Mouse (Mus musculus) heart, postnatal 36 days (tissue): ENCODE data around the gene Elovl3. TPM values are rescaled to one million over a fixed set of nuclear protein-coding genes. Genes with fewer than 3 reads are reported as not detected.
"Not testable (repeated sequence)": the region's sequence is repeated elsewhere in the genome, so short reads cannot be mapped to it uniquely, and the experiment has no call there.

Experiments used
- DNase-seq, 2 experiments: peaks; one replicate each; pipeline ENCODE4 v3.0.0; 2021 to 2022
- intact Hi-C: fragments of 180-260 bp; cut with DNase I; formaldehyde crosslinking; loops from one replicate; pipeline ENCODE4 v1.15.1; 2025
- total RNA-seq, 2 experiments: library from RNA; stranded (reverse); gene quantifications; 2 replicates each; pipeline ENCODE4 v1.2.3; 2021

The Elovl3 gene
- total RNA-seq, 2 experiments from 2014 or later, result 0.69 TPM; not detected in 1

DNA sequence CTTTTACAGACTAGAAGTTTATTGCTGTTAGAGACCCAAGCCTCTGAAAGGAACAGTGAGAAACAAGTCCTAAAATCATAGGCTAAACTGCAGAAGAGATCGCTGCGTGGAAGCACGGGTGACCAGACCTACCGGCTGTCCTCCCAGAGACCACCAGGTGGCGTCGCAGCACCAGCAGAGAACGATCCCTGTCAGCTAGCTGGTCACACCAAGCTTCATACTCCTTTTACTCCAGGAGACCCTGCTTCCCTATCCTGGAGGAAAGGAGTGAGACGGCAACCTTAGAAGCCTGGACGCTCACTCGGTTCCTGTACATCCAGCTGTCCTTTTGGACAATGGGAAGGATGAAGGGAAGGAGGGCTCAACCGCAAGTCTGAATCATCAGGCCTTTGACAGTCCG lies 3.6 kb downstream of the Elovl3 start:
- intact Hi-C loops, result loop anchor here (1.0 to 2.0 kb wide), 3 partner anchors 46 to 174 kb away; no protein-coding TSS in a partner anchor
- peak; percentile 88 to 94 for DNase-seq

DNA sequence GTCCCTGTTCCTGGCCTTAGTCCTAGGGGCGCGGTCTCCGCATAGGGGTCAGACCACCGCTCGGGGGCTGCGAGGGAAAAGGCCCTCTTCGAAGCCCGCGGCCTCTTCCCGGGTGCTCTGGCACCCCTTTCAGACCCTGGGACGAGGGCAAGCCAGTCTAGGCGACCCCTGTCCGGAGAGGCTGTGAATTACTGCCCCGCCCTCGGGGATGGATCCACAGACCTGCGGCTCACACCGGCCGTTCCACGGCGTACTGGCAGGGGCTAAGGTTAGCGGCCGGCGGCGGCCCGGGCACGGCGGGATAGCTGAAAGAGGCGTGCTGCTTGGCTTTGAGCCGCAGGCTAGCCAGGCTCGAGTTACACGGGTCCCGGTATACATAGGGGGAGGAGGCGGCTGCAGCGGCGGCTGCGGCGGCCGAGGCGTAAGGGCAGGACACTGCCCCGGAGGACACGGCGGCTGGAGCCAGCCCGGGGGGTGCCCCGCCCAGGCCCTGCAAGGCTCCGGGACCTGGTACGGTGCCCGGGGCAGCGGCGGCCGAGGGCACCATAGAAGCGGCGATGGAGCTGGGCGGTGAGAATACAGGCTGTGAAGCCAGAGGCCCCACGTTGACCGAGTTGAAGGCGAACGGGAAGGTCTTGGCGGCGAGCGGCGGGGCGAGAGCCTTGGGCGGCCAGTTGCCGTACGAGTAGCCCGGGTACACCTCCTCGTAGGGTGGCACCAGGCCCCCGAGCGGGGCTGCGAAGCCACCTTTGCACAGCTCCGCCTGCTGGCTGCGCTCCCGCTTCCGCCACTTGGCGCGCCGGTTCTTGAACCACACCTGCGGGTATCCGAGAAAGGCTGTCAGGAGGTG lies 4.3 kb downstream of the Elovl3 start:
- intact Hi-C loops, result loop anchor here (1.0 to 2.0 kb wide), 4 partner anchors 17 to 173 kb away; partner anchors contain the start of gene Gbf1
- peak; percentile 49 to 64 for DNase-seq

DNA sequence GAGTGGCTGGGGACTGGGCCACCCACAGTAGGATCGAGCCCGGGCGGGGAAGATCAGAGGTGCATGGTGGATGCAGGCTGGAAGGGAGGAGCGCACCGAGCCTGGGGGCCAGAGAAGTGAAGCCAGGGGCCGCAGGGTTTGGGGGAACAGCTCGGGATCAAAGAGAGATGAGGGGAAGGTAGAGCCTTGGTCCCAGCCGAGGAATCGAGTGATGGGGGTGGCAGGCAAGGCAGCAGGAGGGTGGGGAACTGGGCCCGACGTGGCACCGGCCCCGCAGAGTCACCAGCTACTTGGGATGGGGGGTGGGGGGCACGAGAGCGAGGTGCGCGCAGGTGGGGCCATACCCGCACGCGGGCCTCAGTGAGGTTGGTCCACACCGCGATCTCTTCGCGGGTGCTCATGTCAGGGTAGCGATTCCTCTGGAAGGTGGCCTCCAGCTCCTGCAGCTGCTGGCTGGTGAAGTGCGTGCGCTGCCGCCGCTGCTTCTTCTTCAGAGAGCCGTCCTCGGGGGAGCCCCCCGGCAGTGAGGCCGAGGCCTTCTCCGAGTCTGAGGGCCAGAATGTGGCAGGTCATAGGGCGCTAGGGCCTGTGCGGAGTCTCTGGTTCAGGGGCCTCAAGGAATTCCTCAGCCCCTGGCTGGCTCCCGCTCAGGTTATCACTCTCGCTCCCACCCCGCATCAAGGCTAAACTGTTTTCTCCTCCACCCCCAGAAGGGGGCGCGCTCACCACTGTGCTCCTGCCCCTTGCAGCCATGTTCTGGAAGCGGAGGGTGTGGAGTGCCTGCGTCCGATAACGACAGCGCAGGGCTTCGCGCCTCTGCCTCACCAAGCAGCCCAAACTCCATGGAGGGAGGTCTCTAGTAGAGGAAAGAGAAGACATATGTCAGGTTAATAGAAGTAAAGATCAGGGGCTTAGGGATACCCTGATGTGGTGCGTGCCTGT lies 5.2 kb downstream of the Elovl3 start:
- intact Hi-C loops, result loop anchor here (2.0 kb wide), 1 partner anchor 16 kb away; the partner anchor contains the start of gene Gbf1
- peak; percentile 77 to 79 for DNase-seq

DNA sequence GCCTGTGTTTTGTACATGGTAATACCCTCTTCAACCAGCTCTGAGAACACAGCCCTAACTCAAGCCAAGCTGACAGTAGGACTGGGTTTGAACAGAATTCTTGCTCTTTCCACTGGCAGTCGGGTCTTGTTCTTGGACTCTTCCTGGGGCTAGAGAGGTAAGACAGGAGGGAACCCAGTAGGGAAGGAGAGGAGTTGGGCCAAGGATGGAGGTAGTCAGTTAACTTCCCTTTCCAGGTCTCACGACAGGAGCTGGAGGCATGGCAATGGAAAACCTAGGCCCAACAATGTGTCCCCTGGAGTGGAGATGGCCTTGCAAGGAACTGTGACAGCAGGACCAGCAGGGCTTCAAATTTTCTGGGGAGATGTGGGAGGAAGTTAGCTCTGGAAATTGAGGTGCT lies 8.6 kb downstream of the Elovl3 start:
- no peak for DNase-seq
- intact Hi-C loops, result no loop called here

DNA sequence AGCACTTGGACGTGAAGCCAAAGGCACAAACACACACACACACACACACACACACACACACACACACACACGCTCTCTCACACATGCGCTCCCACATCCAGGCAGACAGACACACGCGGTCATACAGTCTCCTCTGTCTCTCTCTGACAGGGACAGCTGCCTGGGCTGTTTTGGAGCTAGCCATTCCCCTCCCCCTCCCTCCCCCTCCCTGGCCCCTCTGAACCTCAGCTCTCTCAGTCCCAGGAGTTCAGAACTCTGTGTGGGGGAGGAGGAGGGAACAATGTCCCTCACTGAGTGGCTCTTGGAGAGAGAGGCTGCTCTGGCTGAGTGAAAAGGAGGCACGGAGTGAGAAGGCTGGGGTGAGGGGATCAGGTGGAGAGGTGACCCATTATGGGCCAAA lies 9.4 kb downstream of the Elovl3 start:
- intact Hi-C loops, result no loop called here
- no peak for DNase-seq

DNA sequence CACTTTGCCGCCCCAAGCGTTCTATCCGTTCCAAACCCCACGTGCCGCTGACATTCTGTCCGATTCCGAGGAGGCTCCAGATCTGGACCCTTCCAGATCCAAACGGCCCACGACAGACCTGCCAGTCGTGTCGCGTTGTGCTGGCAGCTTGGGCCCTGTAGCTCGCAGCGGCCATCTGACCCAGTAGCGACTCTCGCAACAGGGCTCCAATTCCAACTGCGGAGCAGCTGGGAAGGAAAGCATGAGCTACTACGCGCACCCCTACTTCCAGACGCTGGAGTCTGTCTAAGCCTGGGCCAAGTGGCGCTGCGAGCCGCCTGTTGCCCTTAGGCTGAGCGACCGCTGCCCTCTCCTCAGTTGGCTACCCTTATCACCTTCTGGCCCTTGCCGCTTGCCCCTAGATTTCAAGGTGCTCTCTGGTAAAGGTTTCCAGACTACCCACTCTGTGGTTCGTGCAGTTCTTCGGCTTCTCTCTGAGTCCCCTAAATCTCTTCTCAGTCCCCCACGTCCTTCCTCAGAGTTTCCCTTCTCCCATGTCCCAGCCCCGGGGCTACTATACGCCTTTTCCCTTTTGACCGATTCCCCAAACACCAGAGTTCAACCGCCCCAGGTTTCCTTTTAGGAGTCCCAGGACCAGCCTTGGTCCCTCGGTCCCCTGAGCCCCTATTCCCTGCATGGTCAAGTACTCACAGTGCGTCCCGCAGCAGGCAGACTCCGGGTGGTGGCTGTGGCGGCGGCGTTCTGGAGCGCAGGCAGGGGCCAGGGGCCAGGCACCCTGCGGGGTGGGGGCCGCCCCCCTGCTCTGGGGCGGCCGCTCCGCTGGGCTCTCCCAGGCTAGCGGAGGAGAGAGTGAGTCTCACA lies 16.0 kb downstream of the Elovl3 start, which contains the start of gene Pitx3:
Gene Pitx3, minus strand, starts transcription at position 816 of the 861 bp plus-strand sequence.
- intact Hi-C loops, result no loop called here
- peak; percentile 21 to 37 for DNase-seq

DNA sequence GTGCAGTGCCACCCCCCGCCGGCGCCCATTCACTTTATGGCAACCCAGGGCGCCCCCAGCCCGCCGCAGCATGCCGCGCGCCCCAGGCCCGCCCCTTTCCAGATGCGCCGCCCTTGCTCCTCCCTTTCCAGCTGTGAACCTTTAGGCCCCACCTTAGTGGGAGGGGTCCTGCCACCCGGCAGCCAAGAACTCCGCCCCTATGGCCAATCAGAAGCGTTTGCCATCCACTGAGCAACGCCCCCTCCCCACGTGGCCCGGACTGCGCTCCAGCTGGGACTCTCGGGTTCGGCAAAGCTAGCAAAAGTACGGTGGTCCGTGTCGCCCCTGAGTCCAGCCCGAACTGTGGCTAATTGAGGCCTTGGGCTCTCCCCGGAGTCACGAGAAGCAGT lies 16.7 kb downstream of the Elovl3 start:
- DNase-seq, result peak; percentile 80 to 82

DNA sequence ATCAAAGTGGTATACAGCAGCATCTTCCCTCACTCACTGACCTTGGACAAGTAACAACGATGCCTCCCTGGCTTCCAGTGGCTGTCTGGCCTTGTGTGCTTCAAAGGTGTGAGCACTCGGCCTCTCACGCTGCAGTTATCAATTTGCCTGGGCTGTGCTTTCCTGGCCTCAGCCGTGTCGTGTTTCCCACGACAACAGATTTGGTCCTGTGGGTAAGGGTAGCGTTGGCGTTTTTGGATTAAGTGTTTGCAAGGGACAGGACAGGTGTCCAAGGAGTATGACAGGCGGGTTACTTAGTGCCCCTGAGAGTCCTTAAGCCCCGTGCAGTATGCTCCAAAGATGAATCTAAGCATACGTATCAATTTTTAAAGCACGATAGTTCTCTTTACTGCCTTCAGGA lies 17.4 kb downstream of the Elovl3 start:
- intact Hi-C loops, result no loop called here

More for the DNA sequence above, 16.7 kb downstream of the Elovl3 start:
- intact Hi-C loops, result no loop called here

DNA sequence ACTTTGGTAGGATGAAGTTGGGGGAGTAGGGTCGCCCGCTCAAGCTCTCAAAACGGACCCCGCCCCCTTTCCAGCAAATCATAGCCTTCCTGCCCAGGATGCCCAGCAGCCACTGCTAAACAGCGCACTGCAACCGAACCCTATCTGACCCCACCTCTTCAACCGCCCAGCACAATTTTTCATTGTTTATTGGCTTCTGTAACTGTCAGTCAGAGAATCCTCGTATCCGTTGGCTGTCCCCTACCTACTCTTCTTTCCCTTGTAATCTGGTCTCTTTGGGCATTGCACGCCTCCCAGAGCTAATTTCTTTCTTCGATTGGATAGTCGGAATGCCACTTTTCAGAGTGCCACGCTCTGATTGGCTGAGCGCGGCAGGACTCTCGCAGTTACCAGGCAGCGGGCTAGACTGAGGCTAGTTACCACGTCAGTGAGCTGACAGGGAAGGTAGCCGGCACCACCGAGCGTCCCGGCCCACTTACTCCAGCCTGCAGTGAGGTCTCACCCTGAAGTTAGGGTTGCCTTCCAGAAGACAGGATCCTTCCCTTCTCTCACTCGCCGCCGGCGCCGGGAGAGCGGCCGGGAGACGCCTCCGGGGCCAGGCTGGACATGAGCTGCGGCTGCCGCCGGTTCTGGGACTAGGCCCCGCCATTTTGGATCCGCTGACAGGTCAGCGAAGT lies 20.6 kb downstream of the Elovl3 start, which contains the start of gene Gbf1:
Gene Gbf1, plus strand, starts transcription at position 383 of the 677 bp plus-strand sequence.
- intact Hi-C loops, result loop anchor here (2.0 kb wide), 1 partner anchor 15 kb away; no protein-coding TSS in a partner anchor
- peak; percentile 91 to 93 for DNase-seq

More for the DNA sequence above, 17.4 kb downstream of the Elovl3 start:
- no peak for DNase-seq

DNA sequence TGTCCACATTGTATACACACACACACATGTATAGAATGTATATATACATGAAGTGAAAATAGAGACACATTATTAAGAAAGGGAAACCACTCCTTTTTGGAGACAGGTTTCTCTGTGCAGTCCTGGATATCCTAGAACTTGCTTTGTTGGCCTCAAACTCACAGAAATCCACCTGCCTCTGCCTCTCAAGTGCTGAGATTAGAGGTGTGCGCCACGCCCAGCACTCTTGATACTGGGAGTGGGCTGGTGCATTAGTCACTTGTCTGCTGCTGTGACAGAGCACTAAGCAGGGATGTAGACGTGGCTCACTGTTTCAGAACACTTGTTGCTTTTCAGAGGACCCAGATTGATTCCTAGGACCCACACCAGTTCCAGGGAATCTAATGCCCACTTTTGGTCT lies 34.3 kb downstream of the Elovl3 start:
- DNase-seq, result no peak
- intact Hi-C loops, result no loop called here

DNA sequence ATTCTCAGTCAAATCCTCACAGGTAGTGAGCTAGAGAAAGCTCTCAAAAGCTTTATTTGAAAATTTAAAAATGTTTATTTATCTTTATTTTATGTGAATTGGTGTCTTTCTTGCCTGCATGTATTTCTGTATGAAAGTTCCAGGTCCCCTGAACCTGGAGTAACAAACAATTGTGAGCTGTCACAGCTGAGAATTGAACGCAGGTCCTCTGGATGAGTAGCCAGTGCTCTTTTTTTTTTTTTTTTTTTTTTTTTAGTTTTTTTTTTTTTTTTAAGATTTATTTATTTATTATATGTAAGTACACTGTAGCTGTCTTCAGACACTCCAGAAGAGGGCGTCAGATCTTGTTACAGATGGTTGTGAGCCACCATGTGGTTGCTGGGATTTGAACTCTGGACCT lies 35.5 kb downstream of the Elovl3 start:
- DNase-seq, intact Hi-C loops: not testable (repeated sequence)

DNA sequence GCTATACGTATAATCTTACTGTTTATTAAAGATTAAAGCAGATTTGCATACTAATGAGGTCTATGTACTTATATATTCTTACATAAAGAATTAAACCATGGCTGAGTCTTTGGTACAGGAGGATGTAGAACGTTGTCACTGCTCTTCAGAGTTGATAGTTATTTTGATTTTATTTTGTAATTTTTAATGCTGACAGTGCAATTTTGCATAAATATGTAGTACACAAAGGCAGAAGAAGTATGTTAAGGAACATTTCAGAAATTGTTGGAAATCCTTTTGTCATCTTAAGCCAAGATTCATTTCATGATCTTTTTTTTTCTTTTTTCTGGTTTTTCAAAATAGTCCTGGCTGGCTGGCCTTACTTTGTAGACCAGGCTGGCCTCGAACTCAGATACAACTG lies 37.7 kb downstream of the Elovl3 start:
- DNase-seq, result no peak
- intact Hi-C loops, result no loop called here

DNA sequence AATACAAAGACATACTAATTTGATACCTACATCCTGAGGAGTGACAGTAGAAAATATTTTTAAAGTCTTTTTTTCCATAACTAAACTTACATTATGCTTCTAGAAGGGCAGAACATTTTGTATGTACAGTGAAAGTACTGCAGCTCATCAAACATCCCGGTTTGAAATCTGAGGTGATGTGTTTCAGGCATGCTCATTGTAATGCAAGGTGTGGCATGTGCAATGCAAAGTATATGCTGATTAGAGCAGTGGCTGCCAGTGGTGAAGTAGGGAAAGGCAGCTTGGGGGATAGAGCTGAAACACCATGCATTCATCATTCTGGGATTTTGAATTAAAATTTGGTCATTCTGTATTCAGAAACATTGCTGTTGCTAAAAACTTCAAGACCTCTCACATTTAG lies 38.2 kb downstream of the Elovl3 start:
- intact Hi-C loops, result no loop called here
- no peak for DNase-seq

DNA sequence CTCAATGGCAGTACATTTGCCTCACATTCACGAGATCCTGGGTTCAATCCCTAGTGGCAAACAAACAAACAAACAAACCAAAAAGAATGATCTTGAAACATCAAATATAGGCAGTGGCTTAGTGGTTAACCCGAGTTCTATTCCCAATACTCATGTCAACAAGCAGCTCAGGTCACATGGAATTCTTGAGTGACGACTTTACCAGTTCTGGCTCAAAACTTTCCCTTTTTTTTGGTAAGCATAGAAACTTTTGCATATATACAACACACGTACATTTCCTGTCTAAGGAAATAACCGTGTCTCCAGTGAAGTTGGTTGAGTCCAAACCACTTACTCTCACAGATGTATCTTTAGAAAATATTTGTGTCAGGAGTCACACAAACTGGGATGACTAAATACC lies 40.8 kb downstream of the Elovl3 start:
- DNase-seq, result no peak
- intact Hi-C loops, result no loop called here

DNA sequence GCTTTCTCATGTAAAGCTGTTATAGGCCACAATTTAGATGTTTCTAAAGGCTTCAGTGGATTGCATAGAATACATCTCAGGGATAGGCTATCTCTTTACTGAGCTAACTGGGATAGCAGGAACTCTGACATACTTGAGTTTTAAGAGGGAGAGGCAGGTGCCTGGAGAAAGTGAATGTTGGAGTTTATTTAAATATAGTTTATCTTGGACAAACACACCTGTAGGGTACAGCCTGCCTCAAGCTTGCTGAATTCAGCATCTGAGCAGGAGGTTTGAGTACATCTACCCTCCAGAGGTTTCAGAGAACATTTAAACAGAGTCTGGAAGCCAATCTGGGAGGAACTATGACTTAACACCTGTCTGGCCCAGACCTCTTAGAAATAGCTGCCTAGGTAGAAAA lies 43.5 kb downstream of the Elovl3 start:
- DNase-seq, result no peak
- intact Hi-C loops, result no loop called here

DNA sequence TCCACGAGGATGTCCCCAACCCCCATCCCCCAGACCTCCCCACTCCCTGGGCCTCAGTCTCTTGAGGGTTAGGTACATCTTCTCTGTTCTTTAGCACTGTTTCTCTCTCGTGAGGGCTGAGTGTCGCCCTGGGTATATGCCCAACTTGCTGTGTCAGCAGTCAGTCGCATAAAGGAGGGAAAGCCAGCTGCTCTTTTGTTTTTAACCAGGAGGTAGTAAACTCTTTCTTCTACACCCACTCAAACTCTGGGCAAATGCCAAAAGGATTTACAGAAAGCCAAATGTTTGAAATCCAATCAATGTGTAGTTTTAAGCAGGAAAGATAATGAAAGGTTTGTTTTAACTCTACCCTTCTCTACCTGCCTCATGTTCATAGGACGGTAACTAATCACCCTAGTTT lies 45.3 kb downstream of the Elovl3 start:
- DNase-seq, result no peak
- intact Hi-C loops, result no loop called here

DNA sequence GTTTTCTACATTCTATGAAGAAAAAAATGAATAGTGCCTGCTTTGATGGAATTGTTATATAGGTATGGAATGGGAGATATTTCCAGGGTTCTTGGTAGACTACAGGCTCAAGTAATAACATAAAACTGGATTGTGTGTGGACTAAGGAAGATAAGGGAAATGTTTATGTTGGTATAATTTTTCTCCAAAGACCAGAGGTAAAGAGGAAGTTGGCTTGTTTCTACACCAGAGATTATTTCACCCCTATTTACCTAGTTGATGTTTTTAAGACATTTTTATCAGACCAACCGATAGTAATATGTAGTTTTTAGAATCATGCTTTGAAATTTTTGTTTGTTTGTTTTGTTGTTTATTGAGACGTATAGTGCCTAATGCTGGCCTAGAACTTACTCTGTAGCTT lies 48.6 kb downstream of the Elovl3 start:
- intact Hi-C loops, result no loop called here
- DNase-seq, result no peak

DNA sequence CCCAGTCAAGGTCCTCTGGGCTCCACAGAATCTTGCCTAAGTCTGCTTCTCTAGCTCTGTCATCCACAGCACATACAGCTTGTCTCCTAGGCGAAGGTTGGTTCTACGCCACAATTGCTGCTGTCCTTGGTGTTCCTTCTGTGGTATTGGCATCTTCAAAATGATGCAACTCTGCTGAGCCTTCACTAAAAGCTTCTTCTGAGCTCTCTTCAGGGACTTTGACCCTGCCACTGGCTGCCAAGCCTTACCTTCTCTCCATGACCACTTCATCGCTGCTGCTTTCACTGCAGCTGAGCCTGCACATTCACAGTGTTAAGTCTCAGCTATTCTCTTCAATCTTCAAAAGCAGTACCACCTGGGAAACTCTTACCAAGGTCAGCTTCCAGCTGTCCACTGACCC lies 50.5 kb downstream of the Elovl3 start:
- intact Hi-C loops, result no loop called here
- no peak for DNase-seq
